Mouse (Mus musculus): ENCODE data around the gene Gpr39.

- TF ChIP-seq CTCF (IDR thresholded peaks at IDR 0.05; ENCODE audit: borderline replicate concordance, insufficient read depth, low read depth, low read length), result no peak
- TF ChIP-seq POLR2A (IDR thresholded peaks at IDR 0.05; ENCODE audit: borderline replicate concordance, insufficient read depth, low read length), result no peak
Observed at GRCm38 (mm10) chr1:125760696-125761025, 83.9 kb downstream of the Gpr39 start.
